ENCODE assay signal across 11 mouse cellular contexts in the genomic region with DNA sequence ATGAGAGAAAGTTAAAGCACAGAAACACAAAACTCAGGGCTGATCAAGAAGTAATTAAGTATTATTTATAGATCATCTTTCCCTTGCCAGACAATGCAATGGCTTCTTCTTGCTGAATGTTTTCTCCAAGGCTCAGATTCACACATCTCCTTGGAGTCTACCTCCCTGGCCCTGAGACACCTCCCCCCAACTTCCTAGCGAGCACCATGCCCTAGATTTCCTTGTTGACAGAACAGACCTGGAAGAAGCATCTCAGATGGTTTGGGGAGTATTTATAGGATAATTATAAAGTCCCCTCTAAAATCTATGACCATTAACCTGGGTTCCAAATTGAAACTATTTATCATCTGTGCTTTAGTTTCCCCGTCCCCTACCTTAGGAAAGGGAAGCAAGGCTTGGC.
DNase-seq lines count a peak whose midpoint lies in the region; TF ChIP-seq lines count a peak whose summit lies in the region.
"Had no signal": no experiment of that assay in that cellular context is flagged by ENCODE, and none has a peak within 500 bp of the region (broad histone marks: within the 10 kb centered on the region; RNA-seq: fewer than 3 reads in every experiment).

No protein-coding gene starts in this region.

- H3K27ac ChIP-seq in gastrocnemius, adult 2 months, result peak overlapping the region; percentile 55

- intact Hi-C loops in gastrocnemius, adult 2 months (cut with DNase I), result no loop called here
- intact Hi-C loops in gastrocnemius, postnatal 14 days (cut with DNase I; ENCODE audit: low total_unique reads), result no loop called here

- no peak overlapping the region for H3K4me3 ChIP-seq in gastrocnemius, adult 2 months

- no peak for TF ChIP-seq CTCF in gastrocnemius, adult 2 months (IDR thresholded peaks at IDR 0.05)

- no peak for DNase-seq in gastrocnemius, adult 2 months
- DNase-seq in gastrocnemius, postnatal 14 days, result no peak
- peak; percentile 91 for DNase-seq in heart, adult 11 months
- no peak for DNase-seq in heart, adult 8-10 months (ENCODE audit: low spot score)
- DNase-seq: adrenal gland, adult 2 months; adrenal gland, adult 8-10 months; adrenal gland, postnatal 10 days; adrenal gland, postnatal 14 days; adrenal gland, postnatal 25 days; adrenal gland, postnatal 36 days; B cell, adult 2 months had no signal
